Mouse (Mus musculus) layer of hippocampus, adult 2 months (tissue): Measurements from ENCODE around the gene Urm1. TPM values are rescaled to one million over a fixed set of nuclear protein-coding genes. Genes with fewer than 3 reads are reported as not detected.
A peak's percentile ranks its signal among the peaks of the same experiment; 100 is the strongest.

Experiments
- DNase-seq, 2 experiments: peaks; one replicate each; pipeline ENCODE4 v3.0.0; 2022; ENCODE audit warnings: low spot score in 2 of 2
- H3K27ac ChIP-seq: fragments of 200-600 bp; 2 replicates; pipeline ENCODE4 v1.8.1; 2022
- H3K4me3 ChIP-seq: fragments of 200-600 bp; 2 replicates; pipeline ENCODE4 v1.8.1; 2022; ENCODE audit warnings: mild to moderate bottlenecking
- CTCF ChIP-seq: fragments of 200-600 bp; conservative IDR thresholded peaks from 2 replicates; pipeline ENCODE4 v1.8.1; 2022; ENCODE audit warnings: antibody characterized with exemption, mild to moderate bottlenecking, moderate library complexity
- total RNA-seq, 2 experiments: library from RNA; stranded (reverse); gene quantifications; 2 replicates each; pipeline ENCODE4 v1.2.3; 2021

Urm1 gene
- total RNA-seq, 2 experiments from 2014 or later: 43.0 to 48.7 TPM

DNA sequence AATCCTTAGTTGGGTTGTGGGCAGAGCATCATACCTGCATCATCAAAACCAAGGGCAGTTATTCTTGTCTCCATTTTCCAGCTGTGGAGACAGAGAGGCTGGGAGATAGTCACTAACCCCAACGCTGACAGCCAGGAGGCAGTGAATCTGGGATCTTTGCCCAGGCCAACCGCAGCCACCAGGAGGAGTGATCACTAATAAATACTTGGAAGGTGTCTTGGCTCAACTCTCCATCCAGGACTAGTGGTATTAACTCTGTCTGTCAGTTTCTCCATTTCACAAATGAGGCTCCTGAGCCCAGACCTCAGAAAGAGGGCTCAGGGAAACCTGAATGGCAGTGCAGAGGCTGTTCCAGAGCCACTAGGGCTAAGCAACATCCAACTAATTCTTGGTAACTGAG lies 37.5 kb downstream of the Urm1 start:
- Histone ChIP-seq H3K27ac (peak overlapping the region; percentile 72), H3K4me3 (no peak overlapping the region)
- TF ChIP-seq CTCF: peak; percentile 28
- DNase-seq: no peak

DNA sequence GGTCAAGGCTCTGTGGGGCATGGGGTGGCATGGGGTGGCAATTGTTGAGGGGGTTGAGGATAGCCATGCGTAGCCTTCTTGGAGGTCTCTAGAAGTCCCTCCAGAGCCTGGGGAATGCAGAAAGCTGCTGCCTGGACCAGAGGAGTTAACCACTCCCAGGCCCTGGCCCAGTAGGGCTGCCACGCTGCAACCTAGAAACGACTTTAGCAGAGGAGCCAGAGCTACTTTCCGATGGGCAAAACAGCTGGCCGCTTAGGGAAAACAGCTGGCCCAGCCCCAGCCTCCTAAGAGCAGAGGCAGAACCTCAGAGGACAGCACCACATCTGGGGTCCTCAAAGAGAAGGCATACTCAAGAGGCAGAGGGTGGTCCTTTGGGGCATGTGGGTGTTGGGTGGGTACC lies 38.1 kb downstream of the Urm1 start:
- DNase-seq: no peak
- H3K27ac ChIP-seq: peak overlapping the region; percentile 72
- TF ChIP-seq CTCF: no peak
- H3K4me3 ChIP-seq: no peak overlapping the region

DNA sequence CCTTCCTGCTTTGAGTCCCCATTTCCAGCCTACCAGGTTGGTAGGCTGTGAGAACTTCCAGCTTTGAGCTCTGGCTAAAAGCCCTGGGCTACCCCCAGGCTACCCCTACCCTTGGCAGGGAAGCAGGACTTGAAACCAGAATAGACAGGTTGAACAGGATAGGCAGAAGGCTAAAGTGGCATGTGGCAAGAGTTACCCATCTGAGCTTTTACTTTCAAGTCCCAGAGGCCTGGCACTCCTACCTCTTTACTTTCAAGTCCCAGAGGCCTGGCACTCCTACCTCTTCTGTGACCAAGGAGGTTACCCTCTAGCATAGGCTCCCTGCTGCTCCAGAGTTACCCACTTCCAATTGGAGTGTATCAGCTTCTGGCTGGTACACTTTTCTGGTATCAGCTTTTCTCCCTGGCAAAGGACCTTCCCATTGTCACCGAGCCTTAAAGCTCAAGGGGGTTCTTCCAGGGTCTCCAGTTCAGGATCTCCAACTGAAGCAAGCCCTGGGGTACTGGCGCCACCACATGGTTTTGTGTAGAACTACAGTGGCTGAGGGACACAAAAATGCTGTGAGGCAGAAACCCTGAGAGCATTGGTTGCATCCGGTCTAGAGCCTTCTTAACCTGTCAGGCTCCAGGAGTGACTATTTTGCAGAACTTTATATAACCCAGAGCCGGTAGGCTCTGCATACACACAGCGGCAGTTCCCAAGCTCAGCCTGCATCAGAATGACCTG lies 39.0 kb downstream of the Urm1 start:
- peak; percentile 90 for TF ChIP-seq CTCF
- peak in 1 of 2 experiments; percentile 70 for DNase-seq
- Histone ChIP-seq H3K27ac (peak overlapping the region; percentile 72), H3K4me3 (no peak overlapping the region)

DNA sequence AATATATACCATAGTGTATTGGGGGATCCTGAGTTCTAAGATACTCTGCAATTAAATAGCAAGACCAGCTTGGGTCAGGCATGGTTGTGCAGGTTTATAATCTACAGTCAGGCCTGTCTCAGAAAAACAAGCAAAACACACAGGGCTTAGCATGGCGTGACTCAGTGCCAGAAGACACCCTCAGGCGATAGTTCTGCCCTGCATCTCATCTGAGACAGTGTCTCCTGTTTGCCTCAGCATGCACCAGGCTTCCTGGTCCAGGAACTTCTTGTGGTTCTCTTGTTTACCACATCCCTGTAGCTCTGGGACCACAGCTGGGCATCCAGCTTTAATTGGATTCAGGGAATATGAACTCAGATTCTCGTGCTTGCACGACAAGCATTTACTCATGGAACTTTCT lies 45.2 kb downstream of the Urm1 start:
- H3K27ac ChIP-seq: no peak overlapping the region
- no peak for TF ChIP-seq CTCF
- H3K4me3 ChIP-seq: no peak overlapping the region
- DNase-seq: no peak

DNA sequence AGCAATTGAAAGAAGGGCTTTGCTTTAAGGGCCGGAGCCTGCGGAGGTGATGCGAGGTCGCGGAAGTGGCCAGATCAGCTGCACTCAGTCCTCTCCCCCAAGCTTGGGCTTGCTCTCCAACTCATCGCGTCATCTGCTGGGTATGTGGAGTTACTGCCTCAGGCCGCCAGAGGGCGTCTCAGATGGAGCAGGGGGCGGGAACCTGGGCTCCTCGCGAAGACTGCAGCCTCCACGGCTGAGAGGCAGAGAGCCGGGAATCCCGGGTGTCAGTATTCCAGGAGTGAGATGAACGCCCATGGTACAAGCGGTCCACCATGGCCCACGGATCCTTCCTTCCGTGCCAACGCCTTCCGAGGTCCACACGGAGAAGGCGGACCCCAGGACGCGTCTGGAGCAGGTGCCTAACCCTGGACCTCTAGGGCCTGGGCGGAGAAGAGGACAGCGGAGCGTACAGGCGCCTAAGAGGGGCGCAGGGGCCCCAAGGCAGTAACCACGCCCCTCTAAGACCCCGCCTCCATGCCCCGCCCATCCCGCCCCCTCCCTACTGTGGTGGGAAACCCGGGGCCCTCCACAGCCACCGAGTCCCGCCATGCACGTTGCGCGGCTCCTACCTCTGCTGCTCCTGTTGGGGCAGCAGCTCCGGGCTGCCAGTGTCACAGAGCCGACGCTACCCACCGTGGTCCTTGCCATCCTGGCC lies 49.2 kb downstream of the Urm1 start, which contains the start of gene Cercam:
Gene Cercam (plus strand): TSS at position 216 of the 697 bp plus-strand sequence.
- TF ChIP-seq CTCF: peak; percentile 99
- Histone ChIP-seq H3K4me3 (peak within 1 kb of the TSS; percentile 68), H3K27ac (peak within 1 kb of the TSS; percentile 56)
- peak; percentile 86 to 88 for DNase-seq

DNA sequence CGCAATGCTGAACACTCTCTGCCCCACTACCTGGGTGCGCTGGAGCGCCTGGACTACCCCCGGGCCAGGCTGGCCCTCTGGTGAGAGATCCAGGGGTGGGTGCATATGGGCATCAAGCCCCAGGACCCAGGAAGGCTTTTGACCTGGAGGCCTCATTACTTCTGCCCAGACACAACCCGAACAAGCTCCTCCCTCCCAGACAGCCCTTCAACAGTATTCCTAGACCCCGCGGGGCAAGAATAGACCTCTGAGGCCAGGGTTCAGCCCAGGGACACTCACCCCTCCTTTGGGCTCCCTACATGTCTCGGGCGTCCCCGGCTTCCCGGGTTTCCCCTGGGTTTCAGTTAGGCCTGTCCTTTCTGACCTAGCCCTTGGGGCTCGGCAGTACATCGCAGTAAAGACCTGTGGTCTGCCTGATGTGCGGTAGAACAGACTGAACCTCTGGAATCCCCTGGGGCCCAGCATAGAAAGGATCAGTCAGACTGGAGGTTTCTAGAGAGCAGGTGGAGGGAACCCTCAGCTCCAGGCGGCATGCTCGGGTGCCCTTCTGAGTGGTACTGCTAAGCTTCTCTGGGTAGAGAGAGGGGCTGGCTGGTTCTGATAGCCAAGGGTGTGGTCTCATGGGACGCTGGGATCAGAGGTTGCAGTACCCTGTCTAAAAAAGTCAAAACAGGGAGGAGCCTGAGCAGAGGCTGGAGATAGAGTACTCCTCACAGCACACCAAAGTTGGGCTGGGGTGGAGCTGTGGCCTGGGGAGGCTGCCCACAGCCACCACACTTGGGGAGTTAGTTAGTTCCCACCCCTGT lies 50.0 kb downstream of the Urm1 start:
- no peak for DNase-seq
- H3K27ac ChIP-seq: peak overlapping the region; percentile 56
- no peak for TF ChIP-seq CTCF
- peak overlapping the region; percentile 68 for H3K4me3 ChIP-seq

DNA sequence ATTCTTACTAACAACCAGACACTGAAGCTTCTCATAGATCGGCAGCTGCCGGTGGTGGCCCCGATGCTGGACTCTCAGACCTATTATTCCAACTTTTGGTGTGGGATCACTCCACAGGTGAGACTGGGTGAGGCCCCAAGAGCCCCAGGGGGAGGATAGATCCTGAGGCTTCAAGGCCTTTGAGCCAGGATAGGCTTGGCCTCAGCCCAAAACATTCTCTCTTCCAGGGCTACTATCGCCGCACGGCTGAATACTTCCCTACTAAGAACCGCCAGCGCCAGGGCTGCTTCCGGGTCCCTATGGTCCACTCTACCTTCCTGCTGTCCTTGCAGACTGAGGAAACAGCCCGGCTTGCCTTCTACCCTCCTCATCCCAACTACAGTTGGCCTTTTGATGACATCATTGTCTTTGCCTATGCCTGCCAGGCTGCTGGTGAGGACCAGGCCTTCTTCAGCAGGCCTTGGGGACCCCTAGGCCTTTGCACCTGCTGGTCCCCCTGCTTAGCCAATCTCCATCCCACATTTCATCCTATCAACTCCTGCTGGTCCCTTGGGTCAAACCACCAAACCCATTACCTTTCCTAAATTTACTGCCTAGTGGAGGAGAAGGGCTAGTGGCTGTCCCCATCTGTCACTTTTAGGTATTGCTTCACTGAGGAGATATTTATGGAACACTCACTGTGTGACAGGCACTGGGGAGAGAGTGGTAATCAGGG lies 52.9 kb downstream of the Urm1 start:
- Histone ChIP-seq H3K27ac (peak overlapping the region; percentile 46; the same call in 1 of the 2 replicates), H3K4me3 (no peak overlapping the region)
- 0 out of 2 replicates have a peak, but pooled peaks have one; percentile 8 for TF ChIP-seq CTCF
- DNase-seq: no peak

DNA sequence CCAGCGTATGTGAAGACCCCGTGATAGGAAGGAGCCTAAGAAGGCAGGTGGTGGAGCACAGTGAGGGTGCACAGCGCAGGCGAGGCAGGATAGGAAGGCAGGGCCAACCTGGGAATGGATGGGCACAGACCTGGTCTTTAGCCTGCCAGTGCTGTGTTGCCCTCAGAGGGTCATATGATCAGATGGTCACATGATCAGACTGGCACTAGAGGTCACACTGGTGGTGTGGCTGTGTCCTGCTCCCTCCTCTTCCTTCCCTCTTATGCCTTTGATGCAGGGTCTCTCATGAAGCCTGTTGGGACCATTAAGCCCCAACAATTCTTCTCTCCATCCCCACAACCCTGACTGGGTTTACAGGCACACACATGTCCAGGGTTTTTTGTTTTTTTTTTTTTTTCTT lies 53.9 kb downstream of the Urm1 start:
- no peak for TF ChIP-seq CTCF
- Histone ChIP-seq H3K4me3 (no peak overlapping the region), H3K27ac (no peak overlapping the region)
- no peak for DNase-seq

DNA sequence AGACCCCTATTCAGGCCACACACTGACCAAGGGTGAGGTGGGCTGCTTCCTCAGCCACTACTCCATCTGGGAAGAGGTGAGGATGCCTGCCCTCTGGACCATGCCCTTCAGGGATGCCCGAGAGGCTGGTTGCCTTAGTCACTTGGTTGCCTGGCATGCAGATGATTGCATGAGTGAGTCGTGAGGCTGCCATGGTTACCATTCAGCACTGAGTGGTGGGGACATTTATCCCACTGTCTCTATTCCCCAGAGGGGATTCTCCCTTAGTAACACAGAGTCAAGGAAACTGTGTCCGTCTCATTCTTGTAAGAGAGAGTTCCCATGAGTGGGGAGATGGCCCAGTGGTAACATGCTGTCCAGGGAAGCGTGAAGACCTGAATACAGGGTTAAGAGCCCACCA lies 58.2 kb downstream of the Urm1 start:
- TF ChIP-seq CTCF: no peak
- Histone ChIP-seq H3K4me3 (no peak overlapping the region), H3K27ac (no peak overlapping the region)
- DNase-seq: no peak

DNA sequence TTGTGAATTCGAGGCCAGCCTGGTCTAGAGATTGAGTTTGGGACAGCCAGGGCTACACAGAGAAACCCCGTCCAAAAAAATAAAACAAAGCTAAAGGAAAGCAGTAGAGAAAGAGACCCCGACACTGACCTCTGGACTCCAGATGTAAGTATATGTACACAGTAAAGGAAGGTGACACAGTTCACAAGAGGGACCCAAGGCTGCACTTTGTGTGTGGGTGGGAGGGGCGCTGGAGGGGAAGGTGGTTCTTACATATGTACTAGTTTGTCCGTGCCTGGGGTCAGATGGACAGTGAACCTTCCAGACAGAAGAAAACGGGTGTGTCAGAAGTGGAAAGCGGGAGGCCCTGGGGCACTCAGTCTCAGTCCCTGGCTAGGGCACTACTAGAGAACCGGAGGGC lies 59.3 kb downstream of the Urm1 start:
- TF ChIP-seq CTCF: no peak
- H3K4me3 ChIP-seq: no peak overlapping the region

DNA sequence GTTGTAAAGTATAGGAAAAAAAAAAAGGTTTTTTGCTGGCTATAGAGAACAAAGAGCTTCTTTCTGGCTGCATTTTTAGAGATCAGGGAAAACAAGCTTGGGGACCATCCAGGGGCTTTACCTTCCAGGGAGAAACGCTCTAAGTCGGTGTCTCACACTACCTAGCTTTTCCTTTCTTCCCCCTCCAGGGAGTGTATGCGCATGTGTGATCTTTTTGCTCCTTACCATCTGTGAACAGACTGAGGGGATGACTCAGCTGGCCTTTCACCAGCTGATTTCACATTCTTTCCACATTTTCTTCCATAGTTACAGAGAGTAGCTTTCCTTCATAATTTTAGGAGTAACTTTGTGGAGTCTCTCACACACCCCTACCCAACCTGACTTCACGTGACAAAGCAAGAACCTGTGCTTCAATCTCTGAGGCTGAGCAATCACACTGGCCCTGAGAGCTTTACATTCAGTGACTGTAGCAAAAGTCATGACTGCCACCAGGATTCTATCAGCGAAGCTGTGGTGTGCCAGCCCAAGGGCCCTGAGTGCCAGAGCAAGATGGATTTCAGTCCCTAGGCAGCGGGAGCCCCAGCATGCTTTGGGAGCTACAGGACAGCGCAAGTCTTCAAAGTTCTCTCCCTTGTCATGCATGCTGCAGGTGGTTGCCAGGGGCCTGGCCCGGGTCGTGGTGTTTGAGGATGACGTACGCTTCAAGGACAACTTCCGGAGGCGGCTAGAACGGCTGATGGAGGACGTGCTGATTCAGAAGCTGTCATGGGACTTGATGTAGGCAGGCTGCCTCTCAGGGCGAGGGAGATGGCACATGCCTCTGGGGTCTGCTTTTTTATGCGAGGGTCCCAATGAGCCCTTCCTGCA lies 60.3 kb downstream of the Urm1 start:
- Histone ChIP-seq H3K27ac (peak overlapping the region; percentile 69), H3K4me3 (no peak overlapping the region)
- TF ChIP-seq CTCF: no peak
- DNase-seq: peak in 1 of 2 experiments; percentile 30

More for the DNA sequence above, 59.3 kb downstream of the Urm1 start:
- DNase-seq: no peak
- H3K27ac ChIP-seq: no peak overlapping the region
